Mouse (Mus musculus) hindbrain, embryonic 11.5 days (tissue): ENCODE data around the gene Syt1. TPM values are rescaled to one million over a fixed set of nuclear protein-coding genes. Genes with fewer than 3 reads are reported as not detected.

Experiments used
- ATAC-seq: fragments of 200-750 bp; cut with Nextera tagmentation; 2 replicates; pipeline ENCODE4 v1.8.0; 2017; ENCODE audit warnings: mild to moderate bottlenecking, moderate TSS enrichment, moderate library complexity; ENCODE audit not compliant: low FRiP score
- DNase-seq: peaks from one replicate; pipeline ENCODE4 v3.0.0-alpha.2; 2015; ENCODE audit warnings: low spot score
- H3K27ac ChIP-seq: fragments of 300-500 bp; sonication (generic); 2 replicates; pipeline ENCODE4 v1.5.1; 2014; ENCODE audit warnings: mild to moderate bottlenecking, low read depth, low read length
- H3K27me3 ChIP-seq: fragments of 300-500 bp; sonication (generic); 2 replicates; pipeline ENCODE4 v1.6.1; 2014; ENCODE audit warnings: mild to moderate bottlenecking, low read length, moderate library complexity, mixed read lengths; ENCODE audit not compliant: control insufficient read depth, insufficient read depth
- H3K36me3 ChIP-seq: fragments of 300-500 bp; sonication (generic); 2 replicates; pipeline ENCODE4 v1.6.1; 2014; ENCODE audit warnings: mild to moderate bottlenecking, low read length, moderate library complexity, mixed read lengths; ENCODE audit not compliant: control insufficient read depth, insufficient read depth
- H3K4me1 ChIP-seq: fragments of 300-500 bp; sonication (generic); replicated peaks from 2 replicates; pipeline ENCODE4 v1.6.1; 2014; ENCODE audit warnings: low read length, mixed read lengths; ENCODE audit not compliant: control insufficient read depth, insufficient read depth
- H3K4me2 ChIP-seq: fragments of 300-500 bp; sonication (generic); replicated peaks from 2 replicates; pipeline ENCODE4 v1.6.1; 2014; ENCODE audit warnings: mild to moderate bottlenecking, low read depth, low read length
- H3K4me3 ChIP-seq: fragments of 300-500 bp; sonication (generic); 2 replicates; pipeline ENCODE4 v1.5.1; 2014; ENCODE audit warnings: low read depth, low read length
- H3K9ac ChIP-seq: fragments of 300-500 bp; sonication (generic); 2 replicates; pipeline ENCODE4 v1.6.1; 2014; ENCODE audit warnings: low read depth, low read length
- H3K9me3 ChIP-seq: fragments of 300-500 bp; sonication (generic); 2 replicates; pipeline ENCODE4 v1.6.1; 2016; ENCODE audit warnings: low read length; ENCODE audit not compliant: control insufficient read depth
- WGBS: fragments of 180-500 bp; shearing (Covaris S2); extraction: QIAGEN DNeasy Blood & Tissue Kit; methylation state at CpG from one replicate; pipeline ENCODE4 v1.1.7; 2014; 5-methylcytosine and 5-hydroxymethylcytosine counted together
- polyA plus RNA-seq: library from polyadenylated mRNA; unstranded; fragments of >200 nt; fragmentation: Nextera tagmentation; extraction: Ambion mirVana; gene quantifications from 2 replicates; pipeline ENCODE4 v1.2.1, GENCODE M21; 2014

Syt1 gene
- polyA plus RNA-seq, 1 experiment from 2014 or later, result 28.3 TPM

- no peaks in the 10 kb centered on the region for H3K36me3 ChIP-seq
- no peaks in the 10 kb centered on the region for H3K27me3 ChIP-seq
- DNase-seq (no peak), ATAC-seq (no peak)
- no peak overlapping the region for H3K4me3 ChIP-seq
- H3K4me2 ChIP-seq, result no peak overlapping the region
- no peak overlapping the region for H3K27ac ChIP-seq
- no peak overlapping the region for H3K9ac ChIP-seq
- no peaks in the 10 kb centered on the region for H3K4me1 ChIP-seq
- WGBS, result 80% methylated on average over 14 of the region's 14 CpGs
- H3K9me3 ChIP-seq, result no peaks in the 10 kb centered on the region
These were observed 330.9 kb downstream of the Syt1 start for GRCm38 (mm10) chr10:108679675-108680390.

- Histone ChIP-seq H3K36me3 (no peaks in the 10 kb centered on the region), H3K9me3 (no peaks in the 10 kb centered on the region), H3K9ac (no peak overlapping the region), H3K27me3 (no peaks in the 10 kb centered on the region), H3K4me3 (no peak overlapping the region), H3K4me1 (no peaks in the 10 kb centered on the region), H3K4me2 (no peak overlapping the region), H3K27ac (no peak overlapping the region)
- whole genome bisulfite sequencing, result 87% methylated on average over 8 of the region's 8 CpGs
- DNase-seq (no peak), ATAC-seq (no peak)
These were observed 333.7 kb downstream of the Syt1 start for GRCm38 (mm10) chr10:108677053-108677452.

GRCm38 (mm10) chr10:108668944-108669343, 341.8 kb downstream of the Syt1 start:
- H3K4me3 ChIP-seq, result no peak overlapping the region
- H3K9me3 ChIP-seq, result no peaks in the 10 kb centered on the region
- WGBS, result 91% methylated on average over 3 of the region's 3 CpGs
- ATAC-seq, result no peak
- no peak overlapping the region for H3K27ac ChIP-seq
- no peaks in the 10 kb centered on the region for H3K4me1 ChIP-seq
- H3K9ac ChIP-seq, result no peak overlapping the region
- H3K36me3 ChIP-seq, result no peaks in the 10 kb centered on the region
- no peaks in the 10 kb centered on the region for H3K27me3 ChIP-seq
- H3K4me2 ChIP-seq, result no peak overlapping the region
- no peak for DNase-seq

GRCm38 (mm10) chr10:108660295-108660694, 350.5 kb downstream of the Syt1 start:
- no peaks in the 10 kb centered on the region for H3K36me3 ChIP-seq
- DNase-seq (no peak), ATAC-seq (no peak)
- no peaks in the 10 kb centered on the region for H3K27me3 ChIP-seq
- H3K9me3 ChIP-seq, result no peaks in the 10 kb centered on the region
- H3K9ac ChIP-seq, result no peak overlapping the region
- no peaks in the 10 kb centered on the region for H3K4me1 ChIP-seq
- WGBS, result 75% methylated on average over 3 of the region's 3 CpGs
- no peak overlapping the region for H3K4me2 ChIP-seq
- H3K27ac ChIP-seq, result no peak overlapping the region
- H3K4me3 ChIP-seq, result no peak overlapping the region

- Histone ChIP-seq H3K27ac (no peak overlapping the region), H3K4me2 (no peak overlapping the region), H3K36me3 (no peaks in the 10 kb centered on the region), H3K27me3 (no peaks in the 10 kb centered on the region), H3K9me3 (no peaks in the 10 kb centered on the region), H3K9ac (no peak overlapping the region), H3K4me3 (no peak overlapping the region), H3K4me1 (no peaks in the 10 kb centered on the region)
- no peak for DNase-seq
- WGBS, result 56% methylated on average over 2 of the region's 2 CpGs
- no peak for ATAC-seq
These were observed 352.5 kb downstream of the Syt1 start for GRCm38 (mm10) chr10:108658300-108658699.

GRCm38 (mm10) chr10:108657669-108658068, 353.1 kb downstream of the Syt1 start:
- H3K4me1 ChIP-seq, result no peaks in the 10 kb centered on the region
- ATAC-seq, result no peak

GRCm38 (mm10) chr10:108656898-108657297, 353.9 kb downstream of the Syt1 start:
- Histone ChIP-seq H3K27me3 (no peaks in the 10 kb centered on the region), H3K9me3 (no peaks in the 10 kb centered on the region), H3K9ac (no peak overlapping the region), H3K27ac (no peak overlapping the region), H3K4me1 (no peaks in the 10 kb centered on the region), H3K4me2 (no peak overlapping the region), H3K36me3 (no peaks in the 10 kb centered on the region), H3K4me3 (no peak overlapping the region)
- WGBS, result 90% methylated on average over 4 of the region's 4 CpGs
- DNase-seq (no peak), ATAC-seq (no peak)

More at GRCm38 (mm10) chr10:108657669-108658068, 353.1 kb downstream of the Syt1 start:
- Histone ChIP-seq H3K27ac (no peak overlapping the region), H3K4me3 (no peak overlapping the region), H3K9me3 (no peaks in the 10 kb centered on the region), H3K36me3 (no peaks in the 10 kb centered on the region), H3K27me3 (no peaks in the 10 kb centered on the region), H3K4me2 (no peak overlapping the region), H3K9ac (no peak overlapping the region)
- no peak for DNase-seq

GRCm38 (mm10) chr10:108655074-108655473, 355.7 kb downstream of the Syt1 start:
- no peak for DNase-seq
- ATAC-seq, result no peak
- Histone ChIP-seq H3K9ac (no peak overlapping the region), H3K4me3 (no peak overlapping the region), H3K4me2 (no peak overlapping the region), H3K36me3 (no peaks in the 10 kb centered on the region), H3K4me1 (no peaks in the 10 kb centered on the region), H3K9me3 (no peaks in the 10 kb centered on the region), H3K27ac (no peak overlapping the region), H3K27me3 (no peaks in the 10 kb centered on the region)
- 89% methylated on average over 11 of the region's 11 CpGs for WGBS

- H3K4me1 ChIP-seq, result no peaks in the 10 kb centered on the region
- ATAC-seq, result no peak
These were observed 358.0 kb downstream of the Syt1 start for GRCm38 (mm10) chr10:108652831-108653230.

More at GRCm38 (mm10) chr10:108652831-108653230, 358.0 kb downstream of the Syt1 start:
- H3K27ac ChIP-seq, result no peak overlapping the region
- H3K27me3 ChIP-seq, result no peaks in the 10 kb centered on the region
- WGBS, result 54% methylated on average over 8 of the region's 8 CpGs
- no peaks in the 10 kb centered on the region for H3K36me3 ChIP-seq
- H3K4me2 ChIP-seq, result no peak overlapping the region
- H3K4me3 ChIP-seq, result no peak overlapping the region
- no peaks in the 10 kb centered on the region for H3K9me3 ChIP-seq
- H3K9ac ChIP-seq, result no peak overlapping the region
- no peak for DNase-seq
